Mouse (Mus musculus) neural tube, embryonic 11.5 days (tissue): ENCODE data around the gene Spg11. TPM values are rescaled to one million over a fixed set of nuclear protein-coding genes. Genes with fewer than 3 reads are reported as not detected.

Experiments used
- ATAC-seq: fragments of 200-750 bp; cut with Nextera tagmentation; 2 replicates; pipeline ENCODE4 v1.8.0; 2017; ENCODE audit warnings: moderate number of reproducible peaks, mild to moderate bottlenecking, moderate TSS enrichment, moderate library complexity; ENCODE audit not compliant: insufficient read depth, low FRiP score, low TSS enrichment
- DNase-seq: peaks from one replicate; pipeline ENCODE4 v3.0.0-alpha.2; 2015; ENCODE audit warnings: low spot score
- H3K27ac ChIP-seq: fragments of 300-500 bp; sonication (generic); 2 replicates; pipeline ENCODE4 v1.5.1; 2014; ENCODE audit warnings: low read depth, mild to moderate bottlenecking, low read length
- H3K27me3 ChIP-seq: fragments of 300-500 bp; sonication (generic); 2 replicates; pipeline ENCODE4 v1.6.1; 2014; ENCODE audit warnings: mild to moderate bottlenecking, low read length, mixed read lengths; ENCODE audit not compliant: control insufficient read depth, insufficient read depth
- H3K36me3 ChIP-seq: fragments of 300-500 bp; sonication (generic); 2 replicates; pipeline ENCODE4 v1.6.1; 2014; ENCODE audit warnings: mild to moderate bottlenecking, low read length, moderate library complexity, mixed read lengths; ENCODE audit not compliant: control insufficient read depth, insufficient read depth
- H3K4me1 ChIP-seq: fragments of 300-500 bp; sonication (generic); 2 replicates; pipeline ENCODE4 v1.6.1; 2014; ENCODE audit warnings: low read length, mixed read lengths; ENCODE audit not compliant: control insufficient read depth, insufficient read depth
- H3K4me2 ChIP-seq: fragments of 300-500 bp; sonication (generic); 2 replicates; pipeline ENCODE4 v1.6.1; 2014; ENCODE audit warnings: low read depth, mild to moderate bottlenecking, moderate library complexity
- H3K4me3 ChIP-seq: fragments of 300-500 bp; sonication (generic); 2 replicates; pipeline ENCODE4 v1.5.1; 2014; ENCODE audit warnings: low read depth, low read length
- H3K9ac ChIP-seq: fragments of 300-500 bp; sonication (generic); 2 replicates; pipeline ENCODE4 v1.6.1; 2014; ENCODE audit warnings: mild to moderate bottlenecking, low read length
- H3K9me3 ChIP-seq: fragments of 300-500 bp; sonication (generic); 2 replicates; pipeline ENCODE4 v1.6.1; 2016; ENCODE audit warnings: low read length; ENCODE audit not compliant: control insufficient read depth
- WGBS: fragments of 180-500 bp; shearing (Covaris S2); extraction: QIAGEN DNeasy Blood & Tissue Kit; methylation state at CpG from one replicate; pipeline ENCODE4 v1.1.7; 2014; 5-methylcytosine and 5-hydroxymethylcytosine counted together
- polyA plus RNA-seq: library from polyadenylated mRNA; unstranded; fragments of >200 nt; fragmentation: Nextera tagmentation; extraction: Ambion mirVana; gene quantifications from 2 replicates; pipeline ENCODE4 v1.2.1, GENCODE M21; 2014

Spg11 gene
- polyA plus RNA-seq, 1 experiment from 2014 or later: 14.5 TPM

- no peaks in the 10 kb centered on the region for H3K36me3 ChIP-seq
- no peaks in the 10 kb centered on the region for H3K9me3 ChIP-seq
- no peak for ATAC-seq
- no peaks in the 10 kb centered on the region for H3K27me3 ChIP-seq
- 83% methylated on average over 2 of the region's 2 CpGs for WGBS
- no peak for DNase-seq
- no peak overlapping the region for H3K27ac ChIP-seq
- H3K9ac ChIP-seq: no peak overlapping the region
- no peaks in the 10 kb centered on the region for H3K4me1 ChIP-seq
- H3K4me3 ChIP-seq: no peak overlapping the region
- H3K4me2 ChIP-seq: no peak overlapping the region
Observed at GRCm38 (mm10) chr2:122132618-122133017, 14.4 kb upstream of the Spg11 start.

GRCm38 (mm10) chr2:122132078-122132477 lies 13.9 kb upstream of the Spg11 start:
- 90% methylated on average over 2 of the region's 2 CpGs for WGBS
- H3K4me3 ChIP-seq: no peak overlapping the region
- H3K27ac ChIP-seq: no peak overlapping the region
- H3K9me3 ChIP-seq: no peaks in the 10 kb centered on the region
- DNase-seq (no peak), ATAC-seq (no peak)
- H3K36me3 ChIP-seq: no peaks in the 10 kb centered on the region
- no peak overlapping the region for H3K9ac ChIP-seq
- no peaks in the 10 kb centered on the region for H3K27me3 ChIP-seq
- H3K4me1 ChIP-seq: no peaks in the 10 kb centered on the region
- H3K4me2 ChIP-seq: no peak overlapping the region

- Histone ChIP-seq H3K9ac (no peak overlapping the region), H3K4me1 (no peaks in the 10 kb centered on the region), H3K4me3 (no peak overlapping the region), H3K36me3 (no peaks in the 10 kb centered on the region), H3K27ac (no peak overlapping the region), H3K9me3 (no peaks in the 10 kb centered on the region), H3K4me2 (no peak overlapping the region), H3K27me3 (no peaks in the 10 kb centered on the region)
- ATAC-seq (no peak), DNase-seq (no peak)
- WGBS: 90% methylated on average over 4 of the region's 4 CpGs
Observed at GRCm38 (mm10) chr2:122127635-122128034, 9.4 kb upstream of the Spg11 start.

- Histone ChIP-seq H3K27me3 (no peaks in the 10 kb centered on the region), H3K36me3 (no peaks in the 10 kb centered on the region), H3K27ac (no peak overlapping the region), H3K9me3 (no peaks in the 10 kb centered on the region), H3K4me3 (no peak overlapping the region), H3K4me2 (no peak overlapping the region), H3K4me1 (no peaks in the 10 kb centered on the region), H3K9ac (no peak overlapping the region)
- 25% methylated on average over 5 of the region's 5 CpGs for WGBS
- ATAC-seq (no peak), DNase-seq (no peak)
Observed at GRCm38 (mm10) chr2:122126765-122127347, 8.7 kb upstream of the Spg11 start.

- Histone ChIP-seq H3K27ac (no peak overlapping the region), H3K27me3 (no peaks in the 10 kb centered on the region), H3K36me3 (no peaks in the 10 kb centered on the region), H3K4me2 (no peak overlapping the region), H3K4me1 (no peaks in the 10 kb centered on the region), H3K9me3 (no peaks in the 10 kb centered on the region), H3K9ac (no peak overlapping the region), H3K4me3 (no peak overlapping the region)
- ATAC-seq (no peak), DNase-seq (no peak)
- WGBS: 53% methylated on average over 12 of the region's 12 CpGs
Observed at GRCm38 (mm10) chr2:122125680-122126572, 7.7 kb upstream of the Spg11 start.

GRCm38 (mm10) chr2:122116888-122117287 lies 1.3 kb downstream of the Spg11 start:
- WGBS: 92% methylated on average over 2 of the region's 2 CpGs
- ATAC-seq (no peak), DNase-seq (no peak)
- Histone ChIP-seq H3K27me3 (no peaks in the 10 kb centered on the region), H3K4me2 (peak overlapping the region; percentile 67), H3K4me3 (no peak overlapping the region; the same call in 1 of the 2 replicates), H3K9ac (no peak overlapping the region), H3K9me3 (no peaks in the 10 kb centered on the region), H3K27ac (no peak overlapping the region), H3K36me3 (peaks cover 2% of the 10 kb centered on the region; the same call in 1 of the 2 replicates), H3K4me1 (0 out of 2 replicates have a peak, but pooled peaks cover 2% of the 10 kb centered on the region)

- WGBS: 91% methylated on average over 4 of the region's 4 CpGs
- Histone ChIP-seq H3K9ac (no peak overlapping the region), H3K4me3 (no peak overlapping the region), H3K27ac (no peak overlapping the region), H3K4me1 (no peaks in the 10 kb centered on the region), H3K27me3 (no peaks in the 10 kb centered on the region), H3K36me3 (peaks cover 2% of the 10 kb centered on the region; the same call in 1 of the 2 replicates), H3K4me2 (no peak overlapping the region), H3K9me3 (no peaks in the 10 kb centered on the region)
- DNase-seq (no peak), ATAC-seq (no peak)
Observed at GRCm38 (mm10) chr2:122109714-122110113, 8.5 kb downstream of the Spg11 start.

GRCm38 (mm10) chr2:122108101-122108500 lies 10.1 kb downstream of the Spg11 start:
- Histone ChIP-seq H3K4me1 (no peaks in the 10 kb centered on the region), H3K27me3 (no peaks in the 10 kb centered on the region), H3K9ac (no peak overlapping the region), H3K4me3 (no peak overlapping the region), H3K4me2 (no peak overlapping the region), H3K9me3 (no peaks in the 10 kb centered on the region), H3K36me3 (peaks cover 2% of the 10 kb centered on the region; the same call in 1 of the 2 replicates), H3K27ac (no peak overlapping the region)
- ATAC-seq (no peak), DNase-seq (no peak)
- WGBS: 81% methylated on average over 14 of the region's 14 CpGs

GRCm38 (mm10) chr2:122102070-122102469 lies 16.1 kb downstream of the Spg11 start:
- Histone ChIP-seq H3K9me3 (no peaks in the 10 kb centered on the region), H3K27me3 (no peaks in the 10 kb centered on the region), H3K4me2 (no peak overlapping the region), H3K9ac (no peak overlapping the region), H3K4me3 (no peak overlapping the region), H3K36me3 (no peaks in the 10 kb centered on the region; the same call in 1 of the 2 replicates), H3K27ac (no peak overlapping the region), H3K4me1 (no peaks in the 10 kb centered on the region)
- ATAC-seq: no peak
- DNase-seq: no peak
